Mouse (Mus musculus): Measurements from ENCODE around the gene Klf17.
A peak's percentile ranks its signal among the peaks of the same experiment; 100 is the strongest.
"Not testable (repeated sequence)": the region's sequence is repeated elsewhere in the genome, so short reads cannot be mapped to it uniquely, and the experiment has no call there.

Klf17 gene

GRCm38 (mm10) chr4:117765416-117765815 lies at the start of gene Klf17:
Klf17 (minus strand) TSS chr4:117765648.
- no peak for DNase-seq

GRCm38 (mm10) chr4:117814333-117814732 lies 48.9 kb upstream of the Klf17 start:
- DNase-seq = no peak

GRCm38 (mm10) chr4:117813591-117814192 lies 48.2 kb upstream of the Klf17 start:
- DNase-seq = no peak

GRCm38 (mm10) chr4:117810933-117811332 lies 45.5 kb upstream of the Klf17 start:
- DNase-seq = no peak

GRCm38 (mm10) chr4:117806992-117807391 lies 41.5 kb upstream of the Klf17 start:
- DNase-seq = no peak

- DNase-seq = no peak
Observed at GRCm38 (mm10) chr4:117799904-117800303, 34.5 kb upstream of the Klf17 start.

- DNase-seq = no peak
Observed at GRCm38 (mm10) chr4:117788308-117788707, 22.9 kb upstream of the Klf17 start.

GRCm38 (mm10) chr4:117786963-117787362 lies 21.5 kb upstream of the Klf17 start:
- DNase-seq = peak; percentile 51

GRCm38 (mm10) chr4:117782908-117783307 lies 17.5 kb upstream of the Klf17 start:
- no peak for DNase-seq

GRCm38 (mm10) chr4:117772960-117773359 lies 7.5 kb upstream of the Klf17 start:
- no peak for DNase-seq

GRCm38 (mm10) chr4:117770935-117771334 lies 5.5 kb upstream of the Klf17 start:
- DNase-seq = peak; percentile 69

- no peak for DNase-seq
Observed at GRCm38 (mm10) chr4:117760151-117760550, 5.3 kb downstream of the Klf17 start.

GRCm38 (mm10) chr4:117752469-117752868 lies 13.0 kb downstream of the Klf17 start:
- DNase-seq = not testable (repeated sequence)

- DNase-seq = peak; percentile 29
Observed at GRCm38 (mm10) chr4:117737559-117737958, 27.9 kb downstream of the Klf17 start.

- no peak for DNase-seq
Observed at GRCm38 (mm10) chr4:117731926-117732325, 33.5 kb downstream of the Klf17 start.

- DNase-seq = no peak
Observed at GRCm38 (mm10) chr4:117724112-117724511, 41.3 kb downstream of the Klf17 start, which contains the start of gene Gm12845. Gm12845 (plus strand) TSS chr4:117724412.

- DNase-seq = no peak
Observed at GRCm38 (mm10) chr4:117713303-117714098, 51.9 kb downstream of the Klf17 start.

- no peak for DNase-seq
Observed at GRCm38 (mm10) chr4:117712314-117712713, 53.1 kb downstream of the Klf17 start.

GRCm38 (mm10) chr4:117708780-117709550 lies 56.5 kb downstream of the Klf17 start:
- peak; percentile 3 for DNase-seq
